Mouse (Mus musculus) megakaryocyte progenitor cell, adult 5-6 weeks (primary cell): Measurements from ENCODE around the gene Gpr132. TPM values are rescaled to one million over a fixed set of nuclear protein-coding genes. Genes with fewer than 3 reads are reported as not detected.
"Not testable (repeated sequence)": the region's sequence is repeated elsewhere in the genome, so short reads cannot be mapped to it uniquely, and the experiment has no call there.

Experiments
- ATAC-seq: replicated peaks from 2 replicates; pipeline ENCODE4 v1.8.0; 2016; ENCODE audit warnings: mild to moderate bottlenecking, moderate TSS enrichment, inconsistent platforms; ENCODE audit not compliant: poor library complexity
- total RNA-seq, 2 experiments: library from RNA; stranded (forward) in 1 of 2; stranded (reverse) in 1 of 2; fragments of 157-497, 149-512 nt in 1 of 2; fragments of 200-1000 nt in 1 of 2; gene quantifications; 2 replicates each; pipeline versions ENCODE4 v1.2.3 to v1.2.4; 2015 to 2017

Gene Gpr132
- total RNA-seq, 2 experiments from 2014 or later, result 6.1 to 14.1 TPM

- peak; percentile 64 for ATAC-seq
Observed at GRCm38 (mm10) chr12:112854610-112855333, 13.3 kb downstream of the Gpr132 start.

- ATAC-seq, result no peak
Observed at GRCm38 (mm10) chr12:112853050-112853729, 14.8 kb downstream of the Gpr132 start.

- no peak for ATAC-seq
Observed at GRCm38 (mm10) chr12:112851116-112851515, 16.9 kb downstream of the Gpr132 start.

- ATAC-seq, result no peak
Observed at GRCm38 (mm10) chr12:112850344-112850743, 17.7 kb downstream of the Gpr132 start.

- peak; percentile 85 for ATAC-seq
Observed at GRCm38 (mm10) chr12:112849235-112850022, 18.6 kb downstream of the Gpr132 start.

- 0 out of 2 replicates have a peak, but pooled peaks have one; percentile 38 for ATAC-seq
Observed at GRCm38 (mm10) chr12:112847880-112848279, 20.1 kb downstream of the Gpr132 start.

GRCm38 (mm10) chr12:112843803-112844202 is 24.2 kb downstream of the Gpr132 start:
- ATAC-seq, result peak; percentile 82

- not testable (repeated sequence) for ATAC-seq
Observed at GRCm38 (mm10) chr12:112842128-112842527, 25.9 kb downstream of the Gpr132 start.

GRCm38 (mm10) chr12:112841338-112841892 is 26.6 kb downstream of the Gpr132 start:
- ATAC-seq, result not testable (repeated sequence)

GRCm38 (mm10) chr12:112840209-112841086 is 27.6 kb downstream of the Gpr132 start:
- peak; percentile 74 for ATAC-seq

- ATAC-seq, result no peak
Observed at GRCm38 (mm10) chr12:112835046-112835445, 33.0 kb downstream of the Gpr132 start.

- peak; percentile 49 for ATAC-seq
Observed at GRCm38 (mm10) chr12:112833527-112833926, 34.5 kb downstream of the Gpr132 start.

- no peak for ATAC-seq
Observed at GRCm38 (mm10) chr12:112832411-112832810, 35.6 kb downstream of the Gpr132 start.

- ATAC-seq, result no peak
Observed at GRCm38 (mm10) chr12:112830570-112830969, 37.5 kb downstream of the Gpr132 start.

- no peak for ATAC-seq
Observed at GRCm38 (mm10) chr12:112830141-112830540, 37.9 kb downstream of the Gpr132 start.

- ATAC-seq, result peak; percentile 84
Observed at GRCm38 (mm10) chr12:112829244-112829864, 38.7 kb downstream of the Gpr132 start, which contains the start of gene Cdca4. Gene Cdca4, minus strand, starts transcription at chr12:112829423.

- ATAC-seq, result peak; percentile 40
Observed at GRCm38 (mm10) chr12:112828501-112829243, 39.4 kb downstream of the Gpr132 start.

GRCm38 (mm10) chr12:112825901-112826300 is 42.1 kb downstream of the Gpr132 start:
- ATAC-seq, result no peak

- ATAC-seq, result 0 out of 2 replicates have a peak, but pooled peaks have one; percentile 24
Observed at GRCm38 (mm10) chr12:112823221-112823620, 44.8 kb downstream of the Gpr132 start.
